Mouse (Mus musculus) forelimb bud, embryonic 11.5 days (tissue): ENCODE measurements at regions not wholly inside any gene's neighbourhood (a gene's known extent, or its start where the extent isn't known, plus 50 kb on each side); places are given as distances from the start of the nearest gene placed in this dataset.

Experiments
- DNase-seq: peaks from one replicate; pipeline ENCODE4 v3.0.0-alpha.2; 2012; ENCODE audit warnings: low read depth, low spot score

GRCm38 (mm10) chr12:79912281-79913063 lies 200.3 kb downstream of the Zfp36l1 start:
- no peak for DNase-seq

- DNase-seq = no peak
Observed at GRCm38 (mm10) chr12:79910884-79911759, 201.7 kb downstream of the Zfp36l1 start.

DNA sequence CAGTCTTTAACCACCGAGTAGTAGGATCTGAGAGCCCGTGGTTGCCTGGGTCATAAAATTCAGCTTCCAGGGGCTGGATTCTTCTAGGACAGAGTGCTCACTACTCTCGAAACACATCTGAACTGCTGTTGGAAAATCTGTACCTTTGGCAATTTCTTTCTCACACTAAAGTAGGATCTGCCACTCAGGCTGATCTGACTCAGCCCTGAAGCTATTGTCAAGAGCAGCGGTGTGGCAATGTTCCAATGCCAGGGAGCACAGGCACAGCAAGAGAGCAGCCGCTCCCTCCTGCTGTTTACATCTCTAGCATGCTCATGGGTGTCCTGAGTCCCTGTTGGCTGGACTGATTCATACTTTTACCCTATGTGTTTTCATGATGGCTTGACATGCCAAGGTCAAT lies 205.2 kb downstream of the Zfp36l1 start:
- DNase-seq = no peak

DNA sequence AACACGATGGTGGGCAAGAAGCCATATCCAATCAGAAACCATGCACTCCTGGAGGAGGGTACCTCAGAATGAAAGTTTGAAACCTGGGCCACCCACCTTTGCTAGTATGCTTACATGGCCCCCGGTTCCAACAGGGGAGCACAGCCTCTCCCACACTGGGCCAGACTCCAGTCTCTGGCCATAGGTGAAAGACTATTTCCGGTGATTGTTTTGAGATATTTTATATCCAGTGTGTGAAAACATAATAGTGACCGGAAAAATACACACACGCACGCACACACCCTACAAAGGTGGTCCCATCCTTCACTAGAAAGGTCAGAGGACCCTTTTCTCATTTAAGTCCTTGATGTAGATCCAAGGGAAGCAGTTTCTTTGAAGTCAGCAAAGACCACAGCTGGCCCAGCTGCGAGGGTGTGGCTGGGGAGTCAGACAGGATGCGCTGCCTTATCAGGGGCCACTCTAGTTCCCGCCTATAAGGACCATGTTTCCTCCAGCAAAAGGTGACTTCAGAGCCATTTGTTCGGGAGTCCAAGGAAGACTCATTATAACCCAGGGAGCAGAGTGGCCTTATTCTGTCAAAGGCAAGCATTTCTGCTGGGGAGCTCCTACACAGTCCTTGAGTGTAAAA lies 206.0 kb downstream of the Zfp36l1 start:
- DNase-seq = no peak

GRCm38 (mm10) chr12:79905828-79906737 lies 206.7 kb downstream of the Zfp36l1 start:
- no peak for DNase-seq

DNA sequence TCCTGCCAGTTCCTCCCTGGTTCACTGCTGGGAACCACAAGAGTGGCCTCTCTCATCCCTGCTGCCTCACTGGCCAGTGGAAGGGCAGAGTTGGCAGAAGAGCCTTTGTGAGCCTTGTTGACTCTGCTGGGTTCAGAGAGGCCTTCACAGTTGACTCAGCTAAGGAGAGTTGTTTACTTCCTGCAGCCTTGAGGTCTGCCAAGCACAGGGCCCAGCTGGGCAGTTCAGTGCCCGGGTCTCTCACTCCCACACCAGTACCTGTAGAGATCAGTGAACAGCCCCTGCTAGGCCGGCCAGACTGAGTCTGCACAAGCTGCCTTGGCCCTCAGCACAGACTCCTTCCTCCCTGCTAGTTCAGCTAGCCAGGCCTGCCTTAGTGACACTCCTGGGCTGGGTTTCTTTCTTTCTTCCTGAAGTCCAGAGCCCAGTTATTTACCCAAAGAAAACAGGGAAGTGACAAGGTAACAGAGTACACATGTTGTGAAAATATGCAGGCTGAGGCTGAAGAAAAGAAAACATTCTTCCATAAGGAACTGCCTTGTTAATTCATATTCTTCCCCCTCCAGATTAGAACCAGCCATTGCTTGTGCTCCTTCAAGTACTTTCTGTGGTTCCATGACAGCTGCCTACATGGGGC lies 207.8 kb downstream of the Zfp36l1 start:
- no peak for DNase-seq

DNA sequence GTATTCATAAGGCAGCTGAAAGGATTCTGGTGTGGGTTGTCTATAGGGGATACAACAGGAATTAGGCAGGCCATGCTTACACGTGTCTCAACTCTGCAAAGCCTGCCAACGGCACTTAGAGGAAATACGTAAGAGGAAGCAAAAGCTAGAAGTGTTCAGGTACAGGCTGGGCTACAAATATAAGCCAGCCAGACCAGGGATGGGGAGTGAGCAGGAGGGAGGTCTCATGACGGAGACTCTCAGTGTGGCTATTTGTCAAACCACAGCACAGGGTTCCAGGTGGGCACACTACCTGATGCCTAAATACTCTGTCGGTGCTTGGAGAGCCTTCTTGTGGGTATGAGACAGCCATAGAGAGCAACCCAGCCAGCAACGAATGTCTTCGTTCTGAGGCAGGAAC lies 210.1 kb downstream of the Zfp36l1 start:
- DNase-seq = no peak

DNA sequence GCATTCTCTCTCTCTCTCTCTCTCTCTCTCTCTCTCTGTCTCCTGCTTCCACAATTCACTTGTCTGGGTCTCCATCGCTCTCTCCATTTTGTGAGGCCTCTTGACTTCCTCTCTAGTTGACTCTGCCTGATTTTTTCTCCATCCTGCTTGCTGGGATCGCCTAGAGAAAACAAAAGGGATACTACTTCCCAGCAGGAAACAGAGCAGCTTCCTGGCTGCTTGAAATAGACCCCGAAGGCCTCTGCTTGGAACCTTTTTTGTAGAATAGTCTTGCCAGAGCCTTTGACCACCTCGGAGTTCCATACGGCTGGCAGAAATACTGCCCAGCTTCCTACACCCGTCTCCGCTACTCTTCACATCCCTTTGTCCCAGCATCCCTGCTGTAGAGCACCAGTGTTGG lies 210.7 kb downstream of the Zfp36l1 start:
- DNase-seq = no peak

DNA sequence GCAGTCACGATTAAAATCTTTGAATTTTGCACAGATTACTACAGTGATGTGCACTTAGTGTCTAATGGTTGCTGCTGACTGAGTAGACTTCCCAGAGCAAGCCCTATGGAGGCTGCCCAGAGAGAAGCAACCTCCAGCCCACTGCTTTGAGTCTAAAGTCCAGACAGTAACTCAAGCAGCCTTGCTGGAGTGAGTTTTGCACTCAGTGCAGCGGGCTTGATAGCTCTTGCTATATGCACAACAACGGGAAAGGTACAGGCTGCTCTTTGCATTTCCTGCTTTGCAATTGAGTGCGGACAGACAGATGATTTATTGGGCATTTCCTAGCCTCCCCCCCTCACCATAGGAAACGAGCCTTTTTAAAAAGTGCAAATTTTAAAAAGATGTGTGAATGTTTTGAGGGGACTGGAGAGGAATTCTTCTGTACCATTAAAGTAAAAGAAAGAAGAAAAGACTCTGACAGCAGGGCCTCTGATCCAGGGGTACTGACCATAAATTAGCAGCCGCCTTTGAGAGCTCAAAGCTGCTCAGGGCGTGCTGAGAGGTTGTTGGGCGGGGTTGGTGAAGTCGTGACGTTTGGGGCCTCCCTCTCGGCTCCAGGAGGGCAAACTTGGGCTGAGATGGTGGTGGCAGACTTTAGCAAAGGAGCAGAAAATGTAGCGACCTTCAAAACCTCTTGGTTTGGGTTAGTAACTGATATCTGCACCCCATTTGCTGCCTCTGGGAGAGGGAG lies 214.4 kb downstream of the Zfp36l1 start:
- peak; percentile 76 for DNase-seq

- DNase-seq = no peak
Observed at GRCm38 (mm10) chr12:79895975-79896374, 216.8 kb downstream of the Zfp36l1 start.

- no peak for DNase-seq
Observed at GRCm38 (mm10) chr12:79895324-79895723, 217.5 kb downstream of the Zfp36l1 start.

GRCm38 (mm10) chr12:79892871-79893270 lies 219.9 kb downstream of the Zfp36l1 start:
- DNase-seq = no peak

DNA sequence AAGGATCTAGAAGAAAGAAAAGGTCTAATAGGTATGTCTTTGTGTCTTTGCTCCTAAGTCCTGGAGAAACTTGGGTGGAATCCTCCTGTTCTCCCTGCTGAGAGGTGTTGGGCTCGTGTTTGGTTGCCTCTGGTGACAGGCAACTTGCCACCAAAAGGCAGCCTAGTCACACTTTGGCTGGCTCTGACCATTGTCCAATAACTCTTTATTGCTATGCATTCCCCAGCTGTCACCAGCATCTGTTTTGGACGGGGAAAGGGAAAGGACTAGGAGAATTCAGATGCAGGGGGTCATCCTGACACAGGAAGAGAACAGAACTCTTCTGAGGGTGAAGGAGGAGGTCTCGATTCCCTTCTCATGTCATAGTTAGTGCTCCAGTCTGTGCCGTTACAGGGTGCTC lies 220.9 kb downstream of the Zfp36l1 start:
- no peak for DNase-seq

DNA sequence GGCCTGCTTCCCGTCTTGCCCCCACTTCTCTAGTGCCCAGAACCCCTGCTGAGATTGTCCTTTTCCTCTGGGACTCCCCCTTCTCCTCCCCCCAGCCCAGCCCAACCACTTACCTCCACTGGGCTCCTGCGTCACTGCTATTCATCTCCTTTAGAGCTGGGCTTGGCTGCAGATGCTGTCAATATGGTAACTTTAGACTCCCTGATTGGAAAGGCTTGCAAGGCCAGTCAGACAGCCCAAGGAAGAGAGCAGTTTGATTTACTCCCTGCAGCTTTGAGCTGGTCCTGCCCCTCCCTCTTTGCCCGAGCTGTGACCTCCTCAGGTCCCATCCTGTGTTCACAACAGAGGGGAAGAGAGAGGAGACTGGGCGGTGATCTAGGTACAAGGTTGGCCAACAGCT lies 221.9 kb downstream of the Zfp36l1 start:
- no peak for DNase-seq

DNA sequence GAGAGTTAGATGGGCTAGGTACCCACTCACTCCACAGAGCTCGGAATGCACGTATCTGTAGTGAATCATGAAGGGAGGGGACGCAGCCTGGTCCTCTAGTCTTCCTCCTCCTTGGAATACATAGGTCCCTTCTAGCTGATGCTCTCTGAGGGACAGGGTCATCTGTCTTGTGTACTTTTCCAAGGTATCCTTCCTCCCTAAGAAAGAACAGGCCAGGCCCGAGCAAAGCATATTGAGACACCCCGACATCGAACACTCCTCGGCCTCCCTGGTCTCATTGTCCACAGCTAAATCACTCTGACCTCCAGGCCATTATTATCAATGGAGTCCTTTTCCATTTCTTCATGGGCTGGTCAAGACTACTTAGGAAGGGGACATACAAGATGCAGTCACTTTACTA lies 222.5 kb downstream of the Zfp36l1 start:
- DNase-seq = no peak

DNA sequence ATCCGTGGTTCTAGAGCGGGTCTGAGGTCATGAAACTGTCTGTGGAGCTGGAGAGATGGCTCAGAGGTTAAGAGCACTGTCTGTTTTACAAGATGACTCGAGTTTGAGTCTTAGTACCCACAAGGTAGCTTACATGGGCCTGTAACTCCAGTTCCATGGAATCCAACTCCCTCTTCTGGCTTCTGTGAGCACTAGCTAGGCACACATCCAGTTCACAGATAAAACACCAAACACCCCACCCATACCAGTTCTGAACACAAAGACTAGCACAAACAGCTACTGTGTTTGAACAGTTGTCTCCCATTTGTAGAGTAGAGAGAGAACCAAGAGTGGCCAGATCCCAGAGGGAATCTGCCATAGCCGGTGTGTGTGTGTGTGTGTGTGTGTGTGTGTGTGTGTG lies 224.0 kb downstream of the Zfp36l1 start:
- no peak for DNase-seq

- DNase-seq = no peak
Observed at GRCm38 (mm10) chr12:79888086-79888485, 224.7 kb downstream of the Zfp36l1 start.

- DNase-seq = no peak
Observed at GRCm38 (mm10) chr12:79887225-79887886, 225.5 kb downstream of the Zfp36l1 start.

DNA sequence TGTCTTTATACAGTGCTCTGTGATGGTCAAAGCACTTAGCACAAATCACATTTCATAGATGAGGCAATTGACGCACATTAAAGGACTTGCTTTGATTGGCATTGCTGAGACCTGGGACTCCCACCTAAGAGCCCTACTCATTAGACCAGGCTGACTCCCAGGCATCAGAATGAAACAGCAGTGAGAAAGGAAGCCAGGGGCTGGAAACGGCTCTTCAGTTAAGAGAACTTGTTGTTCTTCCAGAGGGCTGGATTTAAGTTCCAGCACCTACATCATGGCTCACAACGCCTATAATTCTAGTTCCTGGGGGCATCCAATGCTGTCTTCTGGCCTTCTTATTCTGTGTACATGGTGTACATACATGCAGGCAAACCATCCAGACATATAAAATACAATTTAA lies 226.3 kb downstream of the Zfp36l1 start:
- DNase-seq = no peak

DNA sequence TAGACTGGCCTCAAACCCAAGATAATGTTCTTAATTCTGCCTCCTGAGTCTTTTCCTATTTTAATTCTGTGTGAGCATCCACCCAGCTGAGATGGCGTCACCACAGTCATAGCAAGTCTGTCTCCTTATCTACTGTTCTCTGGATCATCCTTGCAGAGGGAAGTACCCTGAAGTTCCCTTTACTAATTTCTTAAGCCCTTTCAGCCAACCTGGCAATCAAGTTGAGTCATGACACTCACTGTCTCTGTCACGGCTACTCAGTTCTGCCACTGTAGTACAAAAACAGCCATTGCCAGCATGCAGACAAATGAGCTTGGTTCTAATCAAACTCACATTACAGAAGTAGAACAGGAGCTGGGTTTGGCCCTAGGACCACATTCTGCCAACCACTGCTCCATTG lies 227.5 kb downstream of the Zfp36l1 start:
- no peak for DNase-seq
